Mouse (Mus musculus) forebrain, embryonic 13.5 days (tissue): ENCODE data around the gene Dock6. TPM values are rescaled to one million over a fixed set of nuclear protein-coding genes. Genes with fewer than 3 reads are reported as not detected.
"Not testable (repeated sequence)": the region's sequence is repeated elsewhere in the genome, so short reads cannot be mapped to it uniquely, and the experiment has no call there.

ENCODE experiments used
- ATAC-seq: fragments of 200-750 bp; cut with Nextera tagmentation; 2 replicates; pipeline ENCODE4 v1.8.0; 2017
- H3K27ac ChIP-seq: fragments of 300-500 bp; sonication (generic); 2 replicates; pipeline ENCODE4 v1.5.1; 2015; ENCODE audit warnings: inconsistent platforms, mild to moderate bottlenecking, moderate library complexity
- H3K27me3 ChIP-seq: fragments of 300-500 bp; sonication (generic); 2 replicates; pipeline ENCODE4 v1.6.1; 2015; ENCODE audit warnings: mild to moderate bottlenecking, inconsistent platforms
- H3K36me3 ChIP-seq: fragments of 300-500 bp; sonication (generic); 2 replicates; pipeline ENCODE4 v1.6.1; 2015; ENCODE audit warnings: mild to moderate bottlenecking, inconsistent platforms; ENCODE audit not compliant: poor library complexity, severe bottlenecking
- H3K4me1 ChIP-seq: fragments of 300-500 bp; sonication (generic); 2 replicates; pipeline ENCODE4 v1.6.1; 2015; ENCODE audit warnings: inconsistent platforms
- H3K4me2 ChIP-seq: fragments of 300-500 bp; sonication (generic); 2 replicates; pipeline ENCODE4 v1.6.1; 2015; ENCODE audit warnings: inconsistent platforms, mild to moderate bottlenecking, moderate library complexity
- H3K4me3 ChIP-seq: fragments of 300-500 bp; sonication (generic); 2 replicates; pipeline ENCODE4 v1.5.1; 2015; ENCODE audit warnings: mild to moderate bottlenecking, inconsistent platforms
- H3K9ac ChIP-seq: fragments of 300-500 bp; sonication (generic); 2 replicates; pipeline ENCODE4 v1.6.1; 2015; ENCODE audit warnings: mild to moderate bottlenecking, inconsistent platforms
- H3K9me3 ChIP-seq: fragments of 300-500 bp; sonication (generic); replicated peaks from 2 replicates; pipeline ENCODE4 v1.6.1; 2016; ENCODE audit warnings: inconsistent platforms
- WGBS: fragments of 180-500 bp; shearing (Covaris S2); methylation state at CpG from one replicate; pipeline ENCODE4 v1.1.7; 2015; 5-methylcytosine and 5-hydroxymethylcytosine counted together
- polyA plus RNA-seq: library from polyadenylated mRNA; unstranded; fragments of >200 nt; fragmentation: Nextera tagmentation; extraction: Ambion mirVana; gene quantifications from 2 replicates; pipeline ENCODE4 v1.2.1, GENCODE M21; 2015

Gene Dock6
- polyA plus RNA-seq = 12.5 and 13.9 TPM in 2 replicates

DNA sequence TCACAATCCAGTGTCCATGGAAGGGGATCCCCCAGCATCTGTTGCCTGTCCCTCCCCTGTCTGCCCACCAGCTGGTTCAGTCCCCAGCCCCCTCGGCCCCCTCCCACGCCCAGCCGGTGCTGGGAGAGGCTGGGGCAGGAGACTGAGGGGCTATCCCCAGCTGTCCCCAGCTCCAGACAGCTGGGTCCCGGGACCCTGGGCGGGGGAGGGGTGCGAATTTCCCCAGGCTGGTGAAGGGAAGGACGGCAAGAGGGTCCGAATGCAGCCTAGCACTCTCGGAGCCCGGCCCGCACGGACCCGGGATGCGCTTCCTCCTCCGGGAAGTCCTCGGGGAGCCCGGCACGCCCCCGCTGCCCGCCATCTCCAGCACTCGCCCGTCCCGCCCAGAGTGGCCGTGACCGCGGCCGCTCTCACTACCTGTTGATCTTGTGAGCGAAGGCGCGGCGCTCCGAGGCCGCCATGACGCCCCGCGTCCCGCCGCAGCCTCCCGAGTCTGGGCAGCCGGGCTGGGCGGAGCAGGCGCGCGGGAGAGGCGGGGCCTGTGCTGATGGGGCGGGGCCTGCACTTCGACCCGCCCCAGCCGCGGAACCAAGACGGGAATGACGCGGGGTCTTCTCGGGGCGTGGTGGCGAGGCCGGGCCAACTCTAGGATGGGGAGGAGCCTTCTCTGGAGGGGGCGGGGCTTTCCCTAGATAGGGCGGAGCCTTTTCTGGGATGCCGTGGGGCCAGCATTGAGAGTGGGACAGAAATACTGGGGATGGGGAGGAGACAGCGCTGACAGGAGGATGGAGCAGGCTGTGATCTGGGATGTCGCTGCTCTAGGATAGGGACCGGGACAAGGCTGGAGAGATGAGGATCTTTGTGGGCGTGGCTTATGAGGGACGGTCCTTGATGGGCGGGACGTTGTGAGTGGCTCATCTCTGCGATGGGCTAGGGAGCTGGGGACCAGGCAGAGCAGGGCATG lies at the start of gene Dock6:
Gene Dock6 (minus strand): TSS at position 508 of the 964 bp plus-strand sequence.
- Histone ChIP-seq H3K27me3 (no peaks in the 10 kb centered on the region), H3K9ac (peak within 1 kb of the TSS; percentile 65), H3K36me3 (no peaks in the 10 kb centered on the region), H3K4me1 (peaks cover 10% of the 10 kb centered on the region; the same call in 1 of the 2 replicates), H3K9me3 (no peaks in the 10 kb centered on the region), H3K4me2 (peak within 1 kb of the TSS; percentile 61), H3K27ac (no peak within 1 kb of the TSS), H3K4me3 (peak within 1 kb of the TSS; percentile 52)
- peak; percentile 91 for ATAC-seq
- WGBS = under 1% methylated on average over 54 of the region's 68 CpGs

DNA sequence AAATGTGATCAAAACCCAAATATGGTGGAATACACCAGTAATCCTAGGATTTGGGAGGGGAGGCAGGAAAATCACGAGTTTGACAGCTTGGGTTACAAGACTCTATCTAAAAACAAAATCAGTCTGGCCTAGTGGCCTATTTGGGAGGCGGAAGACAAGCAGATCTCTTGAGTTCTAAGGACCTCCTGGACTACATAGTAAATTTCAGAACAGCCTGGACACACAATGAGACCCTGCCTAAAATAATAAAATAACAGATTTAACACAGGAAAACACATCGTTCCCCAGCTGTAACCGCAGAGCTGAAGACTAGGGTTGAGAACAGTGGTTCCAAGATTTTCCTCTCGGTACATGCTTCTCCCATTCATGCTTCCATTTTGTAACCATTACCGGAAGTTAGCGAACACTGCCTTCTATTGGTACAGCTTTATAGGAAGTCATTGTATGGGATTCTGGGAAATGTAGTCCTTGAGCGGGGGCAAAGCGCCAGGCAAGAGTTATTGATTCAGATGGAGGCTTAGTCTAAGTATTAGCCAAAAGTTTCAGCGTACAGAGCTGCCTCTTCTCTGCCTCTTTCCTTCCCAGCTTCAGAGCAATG lies 48.9 kb upstream of the Dock6 start:
- Histone ChIP-seq H3K9ac (0 out of 2 replicates have a peak overlapping the region, but pooled peaks have one; percentile 9), H3K27me3 (peaks cover 36% of the 10 kb centered on the region), H3K27ac (no peak overlapping the region), H3K9me3 (no peaks in the 10 kb centered on the region), H3K36me3 (no peaks in the 10 kb centered on the region), H3K4me1 (no peaks in the 10 kb centered on the region), H3K4me2 (peak overlapping the region; percentile 53), H3K4me3 (peak overlapping the region; percentile 37)
- peak; percentile 93 for ATAC-seq
- 16% methylated on average over 10 of the region's 10 CpGs for WGBS

DNA sequence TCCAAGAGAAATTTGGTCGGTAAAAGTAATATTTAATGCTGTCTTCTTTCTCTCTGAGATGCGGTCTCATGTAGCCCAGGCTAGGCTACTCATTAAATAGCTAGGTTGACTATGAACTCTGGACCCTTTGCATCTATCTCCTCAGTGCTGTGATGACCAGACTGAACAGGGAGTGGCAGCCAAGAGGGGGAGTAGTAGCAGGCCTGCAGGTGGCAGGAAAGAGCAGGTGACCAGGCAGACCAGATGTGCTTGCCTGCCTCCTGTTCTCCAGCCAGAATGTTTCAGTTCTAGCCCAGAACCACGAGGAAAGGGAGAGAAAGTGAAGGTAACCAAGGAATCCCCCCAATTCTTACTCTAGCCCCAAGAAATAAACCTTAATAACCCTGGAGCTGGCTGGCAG lies 36.8 kb upstream of the Dock6 start:
- peaks cover 7% of the 10 kb centered on the region for H3K27me3 ChIP-seq
- H3K9ac ChIP-seq = no peak overlapping the region
- no peaks in the 10 kb centered on the region for H3K9me3 ChIP-seq
- 69% methylated on average over 3 of the region's 3 CpGs for WGBS
- H3K4me2 ChIP-seq = no peak overlapping the region
- no peaks in the 10 kb centered on the region for H3K4me1 ChIP-seq
- no peaks in the 10 kb centered on the region for H3K36me3 ChIP-seq
- ATAC-seq = no peak
- H3K4me3 ChIP-seq = no peak overlapping the region
- H3K27ac ChIP-seq = no peak overlapping the region

DNA sequence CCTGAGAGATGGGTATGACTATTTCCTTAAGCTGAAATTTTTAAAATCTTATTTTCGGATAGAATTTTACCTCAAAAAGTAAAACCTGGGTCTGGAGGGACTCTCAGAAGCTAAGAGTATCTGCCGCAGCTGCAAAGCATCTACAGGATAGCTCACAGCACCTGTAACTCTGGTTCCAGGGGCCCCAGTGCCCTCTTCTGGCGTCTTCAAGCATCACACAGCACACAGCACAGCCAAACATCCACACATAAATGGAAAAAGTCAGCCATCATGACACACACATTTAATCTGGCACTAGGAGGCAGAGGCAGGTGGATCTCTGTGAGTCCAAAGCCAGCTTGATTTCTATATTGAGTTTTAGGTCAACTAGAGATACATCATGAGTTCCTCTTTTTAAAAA lies 24.2 kb upstream of the Dock6 start:
- WGBS = 60% methylated on average over 3 of the region's 3 CpGs
- no peak overlapping the region for H3K4me2 ChIP-seq
- H3K9me3 ChIP-seq = no peaks in the 10 kb centered on the region
- no peaks in the 10 kb centered on the region for H3K27me3 ChIP-seq
- no peak overlapping the region for H3K9ac ChIP-seq
- H3K27ac ChIP-seq = no peak overlapping the region
- no peaks in the 10 kb centered on the region for H3K36me3 ChIP-seq
- ATAC-seq = no peak
- H3K4me3 ChIP-seq = no peak overlapping the region
- no peaks in the 10 kb centered on the region for H3K4me1 ChIP-seq

DNA sequence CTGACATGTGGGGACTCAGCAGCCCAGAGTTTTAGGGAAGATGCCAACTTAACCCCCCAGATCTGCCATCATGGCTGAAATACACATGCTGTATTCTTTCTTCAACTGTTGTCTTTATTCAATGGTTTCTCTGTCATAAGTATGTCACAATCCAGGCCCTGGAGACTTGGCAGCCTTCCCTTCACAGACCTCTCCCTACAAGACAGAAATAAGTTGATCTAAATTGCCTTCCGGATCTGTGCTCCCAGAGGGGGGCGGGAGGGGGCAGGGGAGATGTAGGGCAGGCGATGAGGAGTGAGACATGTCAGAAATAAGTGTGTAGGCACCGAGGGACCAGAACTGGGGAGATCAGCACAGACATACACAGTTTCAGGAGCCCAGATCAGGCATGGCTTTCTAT lies 19.8 kb upstream of the Dock6 start:
- Histone ChIP-seq H3K4me1 (no peaks in the 10 kb centered on the region), H3K36me3 (no peaks in the 10 kb centered on the region), H3K4me3 (no peak overlapping the region), H3K27me3 (no peaks in the 10 kb centered on the region), H3K9me3 (no peaks in the 10 kb centered on the region), H3K9ac (no peak overlapping the region), H3K4me2 (no peak overlapping the region), H3K27ac (no peak overlapping the region)
- 66% methylated on average over 4 of the region's 4 CpGs for WGBS
- ATAC-seq = no peak

DNA sequence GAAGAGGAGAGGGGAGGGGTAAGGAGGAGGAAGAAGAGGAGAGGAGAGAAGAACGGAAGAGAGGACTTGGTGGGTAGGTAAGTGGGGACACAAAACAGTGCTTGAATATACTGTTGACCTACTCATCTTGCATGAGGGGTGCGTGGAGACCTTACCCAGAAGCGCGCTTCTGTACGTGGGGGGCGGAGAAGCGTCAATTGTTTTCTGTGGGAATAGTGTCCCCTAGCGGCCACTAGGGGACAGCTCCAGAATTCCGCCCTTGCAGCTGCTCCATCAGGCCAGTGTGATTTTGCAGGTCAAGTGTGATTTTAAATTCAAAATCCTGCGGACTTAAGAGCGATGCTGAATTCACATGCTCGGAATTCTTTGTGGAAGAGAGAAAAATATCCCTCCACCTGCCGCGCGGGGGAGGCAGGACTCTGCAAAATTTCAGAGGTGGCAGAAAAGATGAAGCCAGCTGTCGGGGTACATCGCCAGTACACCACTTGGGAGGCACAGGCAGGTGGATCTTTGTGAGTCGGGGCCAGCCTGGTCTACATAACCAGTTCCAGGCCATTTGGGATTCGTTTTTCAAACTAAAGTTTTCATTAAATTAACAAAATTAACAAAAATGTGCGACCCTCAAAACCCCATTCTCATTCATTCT lies 18.6 kb upstream of the Dock6 start:
- no peak overlapping the region for H3K9ac ChIP-seq
- H3K4me1 ChIP-seq = no peaks in the 10 kb centered on the region
- H3K27me3 ChIP-seq = no peaks in the 10 kb centered on the region
- no peak overlapping the region for H3K27ac ChIP-seq
- H3K4me3 ChIP-seq = no peak overlapping the region
- H3K4me2 ChIP-seq = peak overlapping the region; percentile 40
- 15% methylated on average over 20 of the region's 20 CpGs for whole genome bisulfite sequencing
- H3K36me3 ChIP-seq = no peaks in the 10 kb centered on the region
- no peaks in the 10 kb centered on the region for H3K9me3 ChIP-seq
- peak; percentile 43; the same call in 1 of the 2 replicates for ATAC-seq

DNA sequence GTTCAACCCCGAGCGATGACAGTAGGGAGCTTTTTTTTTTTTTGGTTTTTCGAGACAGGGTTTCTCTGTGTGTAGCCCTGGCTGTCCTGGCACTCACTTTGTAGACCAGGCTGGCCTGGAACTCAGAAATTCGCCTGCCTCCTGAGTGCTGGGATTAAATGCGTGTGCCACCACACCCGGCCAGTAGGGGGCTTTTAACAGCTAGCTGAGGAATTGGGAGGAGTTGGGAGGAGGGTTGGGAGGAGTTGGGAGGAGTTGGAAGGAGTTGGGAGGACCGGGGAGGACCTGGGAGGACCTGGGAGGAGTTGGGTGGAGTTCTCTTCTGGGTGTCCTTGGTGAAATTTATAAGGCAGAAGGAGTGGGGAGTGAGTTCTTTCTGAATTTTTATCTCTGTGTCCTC lies 16.9 kb upstream of the Dock6 start:
- not testable (repeated sequence) for H3K9ac ChIP-seq, H3K4me1 ChIP-seq, H3K4me2 ChIP-seq, ATAC-seq, H3K4me3 ChIP-seq, H3K27ac ChIP-seq, H3K27me3 ChIP-seq, H3K9me3 ChIP-seq, H3K36me3 ChIP-seq
- WGBS = 54% methylated on average over 7 of the region's 7 CpGs

DNA sequence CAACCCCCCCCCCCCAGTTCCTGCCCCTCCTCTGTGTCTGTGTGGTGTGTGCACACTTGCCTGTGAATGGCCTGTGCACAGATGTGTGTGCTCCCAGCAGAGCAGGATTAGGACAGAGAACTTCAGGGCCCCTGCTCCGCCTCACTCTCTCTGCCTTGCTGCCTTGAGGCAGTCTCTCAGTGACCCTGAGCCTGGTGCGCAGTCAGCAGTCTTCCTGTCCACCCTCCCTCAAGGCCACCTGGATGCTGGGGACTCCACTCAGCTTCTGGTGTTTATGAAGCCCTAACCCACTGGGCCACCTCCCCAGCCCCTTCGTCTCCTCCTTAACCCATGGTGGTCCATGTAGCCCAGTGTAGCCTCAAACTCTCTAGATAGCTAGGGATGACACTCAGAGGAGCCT lies 15.3 kb upstream of the Dock6 start:
- Histone ChIP-seq H3K36me3 (no peaks in the 10 kb centered on the region), H3K4me3 (no peak overlapping the region), H3K27me3 (no peaks in the 10 kb centered on the region), H3K27ac (no peak overlapping the region), H3K4me1 (no peaks in the 10 kb centered on the region), H3K4me2 (no peak overlapping the region), H3K9ac (no peak overlapping the region), H3K9me3 (no peaks in the 10 kb centered on the region)
- WGBS = 91% methylated on average over 3 of the region's 3 CpGs
- ATAC-seq = no peak

DNA sequence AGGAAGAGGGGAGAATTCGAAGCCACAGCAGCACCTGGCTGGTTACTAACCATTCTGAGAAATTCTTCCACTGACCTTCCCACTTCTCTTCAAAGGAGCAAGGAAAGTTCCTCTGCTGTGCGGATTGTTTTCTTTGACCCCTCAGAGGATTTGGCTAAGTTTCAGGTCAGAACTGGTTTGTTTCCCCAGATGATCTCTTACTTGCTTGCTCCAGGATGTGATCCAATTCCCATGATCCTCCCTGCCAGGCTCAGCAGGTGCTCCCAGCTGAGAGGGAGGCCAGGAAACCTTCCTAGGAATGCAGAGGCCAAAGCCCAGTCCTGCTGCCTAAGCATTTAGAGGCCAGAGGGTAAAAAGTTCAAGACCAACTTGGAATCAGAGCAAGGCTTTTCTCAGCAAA lies 14.2 kb upstream of the Dock6 start:
- no peaks in the 10 kb centered on the region for H3K36me3 ChIP-seq
- no peaks in the 10 kb centered on the region for H3K4me1 ChIP-seq
- H3K9ac ChIP-seq = no peak overlapping the region
- no peak overlapping the region for H3K4me3 ChIP-seq
- WGBS = 68% methylated on average over 2 of the region's 2 CpGs
- peak overlapping the region; percentile 7; the same call in 1 of the 2 replicates for H3K27ac ChIP-seq
- H3K9me3 ChIP-seq = no peaks in the 10 kb centered on the region
- no peaks in the 10 kb centered on the region for H3K27me3 ChIP-seq
- no peak overlapping the region for H3K4me2 ChIP-seq
- ATAC-seq = no peak

DNA sequence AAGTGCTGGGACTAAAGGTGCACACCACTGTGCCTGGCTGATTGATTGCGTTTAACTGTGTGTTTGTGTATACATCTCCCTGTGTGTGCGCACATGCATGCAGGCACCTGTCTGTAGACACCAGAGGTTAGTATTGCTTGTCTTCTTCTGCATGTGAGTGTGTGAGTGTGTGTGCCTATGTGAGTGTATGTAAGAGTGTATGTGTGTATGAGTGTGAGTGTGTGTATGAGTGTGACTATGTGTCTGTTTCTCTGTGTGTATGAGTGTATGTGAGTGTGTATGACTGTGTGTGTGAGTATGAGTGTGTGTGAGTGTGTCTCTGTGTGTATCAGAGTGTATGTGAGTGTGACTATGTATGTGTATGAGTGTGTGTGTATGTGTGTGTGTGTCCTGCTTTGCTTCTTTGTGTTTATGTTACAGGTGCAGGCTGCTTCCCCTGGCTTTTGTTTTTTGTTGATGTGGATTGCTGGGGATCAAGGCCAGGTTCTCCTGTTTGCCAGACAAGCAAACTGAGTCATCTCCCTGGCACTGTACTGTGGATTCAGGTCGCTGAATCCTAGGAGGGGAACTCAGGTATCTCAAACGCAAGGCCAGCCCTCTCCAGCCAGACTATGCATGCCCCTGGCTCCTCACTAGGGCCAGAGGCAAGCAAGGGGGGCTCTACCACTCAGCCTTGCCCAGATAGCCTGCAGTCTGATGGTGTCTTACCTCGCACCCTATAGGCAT lies 13.4 kb upstream of the Dock6 start:
- Histone ChIP-seq H3K4me3 (no peak overlapping the region), H3K27ac (peak overlapping the region; percentile 7; the same call in 1 of the 2 replicates), H3K27me3 (no peaks in the 10 kb centered on the region), H3K9ac (no peak overlapping the region), H3K9me3 (no peaks in the 10 kb centered on the region), H3K4me2 (no peak overlapping the region), H3K4me1 (no peaks in the 10 kb centered on the region), H3K36me3 (no peaks in the 10 kb centered on the region)
- ATAC-seq = no peak
- 68% methylated on average over 5 of the region's 5 CpGs for WGBS

DNA sequence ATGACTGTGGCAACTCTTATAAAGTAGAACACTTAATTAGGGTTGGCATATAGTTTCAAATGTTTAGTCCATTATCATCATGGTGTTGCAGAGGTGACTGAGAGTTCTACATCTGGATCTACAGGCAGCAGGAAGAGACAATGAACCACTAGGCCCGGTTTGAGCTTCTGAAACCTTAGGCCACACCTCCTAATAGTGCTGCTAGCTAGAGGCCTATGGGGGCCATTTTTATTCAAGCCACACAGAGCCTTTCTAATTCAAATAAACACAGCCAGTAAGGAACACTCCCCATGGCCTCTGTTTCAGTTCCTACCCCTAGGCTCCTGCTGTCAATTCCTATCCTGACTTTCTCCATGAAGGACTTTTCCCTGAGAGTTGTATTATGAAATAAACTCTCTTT lies 9.7 kb upstream of the Dock6 start:
- WGBS = 70% methylated on average over 1 of the region's 1 CpGs
- H3K4me2 ChIP-seq = no peak overlapping the region
- ATAC-seq = no peak
- no peaks in the 10 kb centered on the region for H3K36me3 ChIP-seq
- H3K4me3 ChIP-seq = no peak overlapping the region
- H3K27me3 ChIP-seq = no peaks in the 10 kb centered on the region
- H3K27ac ChIP-seq = no peak overlapping the region
- no peaks in the 10 kb centered on the region for H3K4me1 ChIP-seq
- no peak overlapping the region for H3K9ac ChIP-seq
- no peaks in the 10 kb centered on the region for H3K9me3 ChIP-seq
